Mouse (Mus musculus): ENCODE data around the gene Clock. TPM values are rescaled to one million over a fixed set of nuclear protein-coding genes. Genes with fewer than 3 reads are reported as not detected.

The Clock gene
- 13.3 and 21.2 TPM in 2 replicates for polyA plus RNA-seq (2012; rRNA removed)

GRCm38 (mm10) chr5:76304452-76305341, at the start of gene Clock:
Gene Clock, minus strand, starts transcription at chr5:76304792.

GRCm38 (mm10) chr5:76330953-76331352, 26.4 kb upstream of the Clock start, which contains the start of gene Pdcl2:
Gene Pdcl2, minus strand, starts transcription at chr5:76331156.

GRCm38 (mm10) chr5:76183750-76184261, 120.8 kb downstream of the Clock start, which contains the start of gene Tmem165:
Gene Tmem165, plus strand, starts transcription at chr5:76183880.

Other genes with a start within 250 kb of the Clock start
- 110 and 409 TPM in 2 replicates for gene Srd5a3, start 164.5 kb downstream of the Clock start, polyA plus RNA-seq (2012; rRNA removed)
- 114 and 191 TPM in 2 replicates for gene Tmem165, start 120.9 kb downstream of the Clock start, polyA plus RNA-seq (2012; rRNA removed)
- not detected in 2 replicates for gene Pdcl2, start 26.4 kb upstream of the Clock start, polyA plus RNA-seq (2012; rRNA removed)
- gene Nmu, start 59.0 kb upstream of the Clock start, polyA plus RNA-seq (2012; rRNA removed): 0.27 and 0.55 TPM in 2 replicates
- gene Gm7271, start 179.2 kb upstream of the Clock start, polyA plus RNA-seq (2012; rRNA removed): not detected in 2 replicates
- gene Exoc1, start 224.5 kb upstream of the Clock start, polyA plus RNA-seq (2012; rRNA removed): 42.5 and 44.1 TPM in 2 replicates

Data from ovary, adult 2 months (tissue).